Mouse (Mus musculus): ENCODE data around the gene C1qtnf4.
A peak's percentile ranks its signal among the peaks of the same experiment; 100 is the strongest.

Gene C1qtnf4

GRCm38 (mm10) chr2:90885218-90886041 is at the start of gene C1qtnf4:
Gene C1qtnf4 (plus strand): TSS chr2:90885860.
- peak; percentile 11 for DNase-seq (ENCODE audit: low spot score)

- DNase-seq (ENCODE audit: low spot score), result no peak
Observed at GRCm38 (mm10) chr2:90838621-90839020, 47.0 kb upstream of the C1qtnf4 start.

- DNase-seq (ENCODE audit: low spot score), result no peak
Observed at GRCm38 (mm10) chr2:90843666-90844065, 42.0 kb upstream of the C1qtnf4 start.

GRCm38 (mm10) chr2:90844262-90844661 is 41.4 kb upstream of the C1qtnf4 start:
- DNase-seq (ENCODE audit: low spot score), result no peak

GRCm38 (mm10) chr2:90845234-90845633 is 40.4 kb upstream of the C1qtnf4 start:
- no peak for DNase-seq (ENCODE audit: low spot score)

GRCm38 (mm10) chr2:90846171-90846570 is 39.5 kb upstream of the C1qtnf4 start:
- DNase-seq (ENCODE audit: low spot score), result no peak

GRCm38 (mm10) chr2:90846597-90846954 is 39.1 kb upstream of the C1qtnf4 start:
- DNase-seq (ENCODE audit: low spot score), result no peak

- DNase-seq (ENCODE audit: low spot score), result peak; percentile 99
Observed at GRCm38 (mm10) chr2:90846955-90847680, 38.5 kb upstream of the C1qtnf4 start, which contains the start of gene Mtch2. Gene Mtch2 (plus strand): TSS chr2:90847155.

GRCm38 (mm10) chr2:90847681-90848050 is 38.0 kb upstream of the C1qtnf4 start:
- no peak for DNase-seq (ENCODE audit: low spot score)

GRCm38 (mm10) chr2:90848331-90848730 is 37.3 kb upstream of the C1qtnf4 start:
- no peak for DNase-seq (ENCODE audit: low spot score)

GRCm38 (mm10) chr2:90850401-90850800 is 35.3 kb upstream of the C1qtnf4 start:
- DNase-seq (ENCODE audit: low spot score), result no peak

GRCm38 (mm10) chr2:90861486-90861885 is 24.2 kb upstream of the C1qtnf4 start:
- DNase-seq (ENCODE audit: low spot score), result no peak

- no peak for DNase-seq (ENCODE audit: low spot score)
Observed at GRCm38 (mm10) chr2:90864184-90864583, 21.5 kb upstream of the C1qtnf4 start.

- DNase-seq (ENCODE audit: low spot score), result peak; percentile 87
Observed at GRCm38 (mm10) chr2:90866524-90866923, 19.1 kb upstream of the C1qtnf4 start.

GRCm38 (mm10) chr2:90870136-90870601 is 15.5 kb upstream of the C1qtnf4 start:
- DNase-seq (ENCODE audit: low spot score), result no peak

- DNase-seq (ENCODE audit: low spot score), result no peak
Observed at GRCm38 (mm10) chr2:90871180-90871961, 14.3 kb upstream of the C1qtnf4 start.

- no peak for DNase-seq (ENCODE audit: low spot score)
Observed at GRCm38 (mm10) chr2:90874025-90874424, 11.6 kb upstream of the C1qtnf4 start.

- DNase-seq (ENCODE audit: low spot score), result no peak
Observed at GRCm38 (mm10) chr2:90875239-90875638, 10.4 kb upstream of the C1qtnf4 start.

GRCm38 (mm10) chr2:90877584-90878259 is 7.9 kb upstream of the C1qtnf4 start:
- DNase-seq (ENCODE audit: low spot score), result no peak

- no peak for DNase-seq (ENCODE audit: low spot score)
Observed at GRCm38 (mm10) chr2:90879419-90879818, 6.2 kb upstream of the C1qtnf4 start.

- DNase-seq (ENCODE audit: low spot score), result no peak
Observed at GRCm38 (mm10) chr2:90880144-90880785, 5.4 kb upstream of the C1qtnf4 start.

Measured in urinary bladder, postnatal 14 days (tissue).